Mouse (Mus musculus) G1E (cell line): Measurements from ENCODE around the gene Snx29. TPM values are rescaled to one million over a fixed set of nuclear protein-coding genes. Genes with fewer than 3 reads are reported as not detected.
"Not testable (repeated sequence)": the region's sequence is repeated elsewhere in the genome, so short reads cannot be mapped to it uniquely, and the experiment has no call there.

Source experiments
- ATAC-seq: 2 replicates; pipeline ENCODE4 v1.8.0; 2016; ENCODE audit warnings: mild to moderate bottlenecking; ENCODE audit not compliant: insufficient number of reproducible peaks, poor library complexity, low FRiP score, severe bottlenecking; ENCODE audit errors: extremely low read depth
- DNase-seq: peaks from one replicate; pipeline ENCODE4 v3.0.0; 2012; ENCODE audit warnings: low spot score
- H3K27me3 ChIP-seq: 2 replicates; pipeline ENCODE4 v1.6.1; 2012; ENCODE audit warnings: mild to moderate bottlenecking, low read length, inconsistent platforms; ENCODE audit not compliant: insufficient read depth
- H3K36me3 ChIP-seq: replicated peaks from 2 replicates; pipeline ENCODE3; 2012; ENCODE audit warnings: mild to moderate bottlenecking, inconsistent platforms
- H3K4me1 ChIP-seq: 2 replicates; pipeline ENCODE4 v1.6.1; 2012; ENCODE audit warnings: low read depth, low read length, inconsistent platforms, mixed read lengths; ENCODE audit not compliant: insufficient read depth
- H3K4me3 ChIP-seq: 2 replicates; pipeline ENCODE4 v1.5.1; 2012; ENCODE audit warnings: low read depth, mild to moderate bottlenecking, inconsistent platforms, low read length, moderate library complexity, mixed read lengths
- H3K9me3 ChIP-seq: replicated peaks from 2 replicates; pipeline ENCODE4 v1.6.1; 2012; ENCODE audit warnings: inconsistent platforms
- CTCF ChIP-seq: IDR thresholded peaks from 2 replicates; pipeline ENCODE4 v1.5.1; 2012; ENCODE audit warnings: low read depth, low read length, inconsistent platforms, mixed read lengths
- GATA1 ChIP-seq: IDR thresholded peaks from 2 replicates; pipeline ENCODE4 v1.6.1; 2012; ENCODE audit warnings: borderline replicate concordance, low read length, inconsistent platforms, mixed read lengths
- GATA2 ChIP-seq: IDR thresholded peaks from 2 replicates; pipeline ENCODE4 v1.6.1; 2012; ENCODE audit warnings: low read depth, low read length, inconsistent platforms, borderline replicate concordance
- POLR2AphosphoS5 ChIP-seq: IDR thresholded peaks from 2 replicates; pipeline ENCODE4 v1.6.1; 2012; ENCODE audit warnings: low read depth, low read length, inconsistent platforms; ENCODE audit not compliant: insufficient replicate concordance
- TAL1 ChIP-seq: conservative IDR thresholded peaks from 2 replicates; pipeline ENCODE4 v1.6.1; 2012; ENCODE audit warnings: low read depth, low read length, inconsistent platforms, mixed read lengths
- polyA plus RNA-seq: library from polyadenylated mRNA; stranded (reverse); fragments of >175 nt; gene quantifications from 2 replicates; pipeline ENCODE4 v1.2.3, GENCODE M21; 2012
- total RNA-seq, 2 experiments: library from RNA; stranded (forward) in 1 of 2; stranded (reverse) in 1 of 2; fragments of 200-1000 nt in 1 of 2; fragments of >200 nt in 1 of 2; fragmentation: Nextera tagmentation in 1 of 2; gene quantifications; 2 replicates each; pipeline ENCODE4 v1.2.3; 2014 to 2017

Gene Snx29
- total and polyA plus RNA-seq, 3 experiments = 4.4 to 18.0 (median 9.1) TPM

DNA sequence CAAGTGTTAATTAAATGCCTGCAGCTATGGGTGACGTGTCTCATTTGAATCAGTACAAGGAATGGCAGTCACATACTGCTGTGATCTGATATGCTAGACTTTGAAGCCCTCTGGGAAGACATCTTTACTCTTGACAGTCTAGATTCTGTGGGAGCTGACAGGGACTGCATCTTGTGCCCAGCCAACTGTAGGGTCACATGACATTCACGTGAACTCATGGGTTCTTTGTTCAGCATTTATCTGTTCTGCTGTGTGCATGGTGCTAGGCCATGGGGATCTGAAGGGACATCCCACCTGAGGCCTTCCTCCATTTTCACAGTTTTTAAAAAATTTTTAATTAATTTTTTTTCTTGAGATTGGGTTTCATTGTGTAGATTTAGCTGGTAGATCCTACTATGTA, 91.9 kb downstream of the Snx29 start:
- no peaks in the 10 kb centered on the region for H3K9me3 ChIP-seq
- peaks cover 10% of the 10 kb centered on the region for H3K36me3 ChIP-seq
- H3K4me3 ChIP-seq = no peak overlapping the region
- ATAC-seq (no peak), DNase-seq (no peak)
- peaks cover 3% of the 10 kb centered on the region; the same call in 1 of the 2 replicates for H3K4me1 ChIP-seq
- no peaks in the 10 kb centered on the region for H3K27me3 ChIP-seq
- TF ChIP-seq TAL1 (no peak), GATA2 (no peak), POLR2AphosphoS5 (no peak), CTCF (no peak), GATA1 (no peak)

DNA sequence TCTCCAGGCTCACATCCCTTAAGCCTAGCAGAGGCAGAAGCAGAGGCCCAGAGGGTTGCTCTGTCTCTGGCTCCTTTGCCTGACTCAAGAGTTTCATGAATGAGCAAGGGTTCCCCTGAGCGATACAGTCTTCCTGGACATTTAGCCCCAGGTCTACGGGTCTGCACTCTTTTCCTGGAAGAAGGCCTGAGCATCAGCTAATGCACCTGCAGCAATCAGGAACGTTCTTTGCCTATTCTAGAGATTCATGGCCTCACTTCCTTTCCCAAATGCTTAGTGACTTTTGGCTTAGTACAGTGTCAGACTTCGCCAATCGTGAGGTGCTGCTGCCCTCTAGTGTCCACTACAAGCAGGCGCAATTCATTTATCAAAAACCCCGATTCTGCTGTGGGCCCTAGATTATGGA, 95.5 kb downstream of the Snx29 start:
- peak; percentile 15; the same call in 1 of the 2 replicates for ATAC-seq
- Histone ChIP-seq H3K36me3 (peaks cover 15% of the 10 kb centered on the region), H3K27me3 (no peaks in the 10 kb centered on the region), H3K4me1 (peaks cover 3% of the 10 kb centered on the region; the same call in 1 of the 2 replicates), H3K9me3 (peaks cover 7% of the 10 kb centered on the region), H3K4me3 (no peak overlapping the region)
- DNase-seq = peak; percentile 45
- TF ChIP-seq CTCF = peak; percentile 85
- no peak for TF ChIP-seq TAL1

GRCm38 (mm10) chr16:11420311-11421080, 97.8 kb downstream of the Snx29 start:
- TF ChIP-seq TAL1 (no peak), GATA1 (no peak), CTCF (no peak), GATA2 (no peak), POLR2AphosphoS5 (no peak)
- H3K27me3 ChIP-seq = no peaks in the 10 kb centered on the region
- no peak for ATAC-seq
- H3K9me3 ChIP-seq = peaks cover 9% of the 10 kb centered on the region
- DNase-seq = no peak
- peaks cover 9% of the 10 kb centered on the region for H3K36me3 ChIP-seq
- no peak overlapping the region for H3K4me3 ChIP-seq
- peaks cover 5% of the 10 kb centered on the region; the same call in 1 of the 2 replicates for H3K4me1 ChIP-seq

- ATAC-seq (no peak), DNase-seq (no peak)
- H3K9me3 ChIP-seq = peaks cover 9% of the 10 kb centered on the region
- H3K4me1 ChIP-seq = peaks cover 5% of the 10 kb centered on the region; the same call in 1 of the 2 replicates
- H3K4me3 ChIP-seq = no peak overlapping the region
- peaks cover 9% of the 10 kb centered on the region for H3K36me3 ChIP-seq
- TF ChIP-seq CTCF (no peak), GATA1 (no peak), POLR2AphosphoS5 (no peak), GATA2 (no peak), TAL1 (no peak)
- no peaks in the 10 kb centered on the region for H3K27me3 ChIP-seq
Measured at GRCm38 (mm10) chr16:11422165-11422564, 99.5 kb downstream of the Snx29 start.

DNA sequence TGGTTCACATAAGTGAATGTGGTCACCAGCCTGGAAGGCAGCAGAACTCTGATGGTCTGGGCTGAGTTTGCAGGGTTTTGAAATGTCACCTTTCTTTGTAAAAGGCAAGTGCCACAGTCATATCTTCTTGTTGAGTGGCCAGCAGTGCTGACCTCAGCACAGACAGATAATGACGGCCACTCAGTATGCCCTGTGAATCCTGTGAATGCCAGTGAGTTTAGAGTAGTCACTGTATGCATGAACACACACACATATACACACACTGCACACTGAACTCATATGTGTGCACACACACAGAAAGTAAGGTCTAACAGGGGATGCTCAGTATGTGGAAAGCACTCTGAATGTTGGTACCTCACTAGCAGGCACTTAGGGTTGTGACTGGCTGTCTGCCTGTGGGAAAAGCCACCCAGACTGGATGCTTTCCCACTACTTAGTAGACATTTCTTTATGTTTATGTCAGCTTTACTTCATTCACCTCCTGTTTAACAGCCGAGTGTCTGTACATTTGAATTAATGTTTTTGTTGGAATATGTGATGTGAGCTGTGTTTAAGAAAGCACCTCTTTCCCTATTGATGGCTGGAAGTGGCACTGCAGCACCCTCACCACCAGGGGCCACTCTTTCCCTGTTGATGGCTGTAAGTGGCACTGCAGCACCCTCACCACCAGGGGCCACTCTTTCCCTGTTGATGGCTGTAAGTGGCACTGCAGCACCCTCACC, 100.3 kb downstream of the Snx29 start:
- TF ChIP-seq GATA2 = no peak
- no peak for TF ChIP-seq GATA1
- TF ChIP-seq POLR2AphosphoS5 = no peak
- no peak; the same call in 1 of the 2 replicates for TF ChIP-seq CTCF
- Histone ChIP-seq H3K4me3 (no peak overlapping the region), H3K9me3 (peaks cover 9% of the 10 kb centered on the region), H3K36me3 (peaks cover 8% of the 10 kb centered on the region), H3K27me3 (no peaks in the 10 kb centered on the region), H3K4me1 (peaks cover 2% of the 10 kb centered on the region; the same call in 1 of the 2 replicates)
- ATAC-seq (no peak), DNase-seq (no peak)

GRCm38 (mm10) chr16:11423611-11424297, 101.0 kb downstream of the Snx29 start:
- not testable (repeated sequence) for DNase-seq, H3K36me3 ChIP-seq, H3K27me3 ChIP-seq, ATAC-seq, H3K4me1 ChIP-seq, H3K9me3 ChIP-seq, H3K4me3 ChIP-seq
